Mouse (Mus musculus) cerebellum, adult 2 months (tissue): Measurements from ENCODE around the gene Srp9. TPM values are rescaled to one million over a fixed set of nuclear protein-coding genes. Genes with fewer than 3 reads are reported as not detected.
A peak's percentile ranks its signal among the peaks of the same experiment; 100 is the strongest.

ENCODE experiments used
- DNase-seq, 2 experiments: peaks; one replicate each; pipeline ENCODE4 v3.0.0; 2021
- H3K27ac ChIP-seq: fragments of 200-500 bp; 2 replicates; pipeline ENCODE4 v1.5.1; 2012; ENCODE audit warnings: low read length, control low read depth, inconsistent platforms; ENCODE audit not compliant: insufficient read depth
- H3K27me3 ChIP-seq: fragments of 200-500 bp; 2 replicates; pipeline ENCODE4 v1.6.1; 2012; ENCODE audit warnings: inconsistent platforms, mild to moderate bottlenecking, low read length, moderate library complexity; ENCODE audit not compliant: control insufficient read depth, insufficient read depth
- H3K4me1 ChIP-seq: fragments of 200-500 bp; 2 replicates; pipeline ENCODE4 v1.6.1; 2011; ENCODE audit warnings: low read length; ENCODE audit not compliant: control insufficient read depth, insufficient read depth
- H3K4me3 ChIP-seq: fragments of 200-500 bp; replicated peaks from 2 replicates; pipeline ENCODE3; 2011; ENCODE audit warnings: mild to moderate bottlenecking, low read depth, low read length, control low read depth; ENCODE audit not compliant: insufficient read depth
- CTCF ChIP-seq: fragments of 200-500 bp; IDR thresholded peaks from 2 replicates; pipeline ENCODE4 v1.5.1; 2011; ENCODE audit warnings: low read depth, mild to moderate bottlenecking, control low read depth, low read length, moderate library complexity, borderline replicate concordance; ENCODE audit not compliant: insufficient read depth
- POLR2A ChIP-seq: fragments of 200-500 bp; IDR thresholded peaks from 2 replicates; pipeline ENCODE4 v1.6.1; 2011; ENCODE audit warnings: low read length, control low read depth, borderline replicate concordance; ENCODE audit not compliant: insufficient read depth
- WGBS: fragments of 180-500 bp; shearing (Covaris S2); methylation state at CpG from one replicate; pipeline ENCODE4 v1.1.7; 2018; 5-methylcytosine and 5-hydroxymethylcytosine counted together
- polyA plus RNA-seq: library from polyadenylated mRNA; depleted of rRNA; stranded (reverse); fragments of >200 nt; gene quantifications from 2 replicates; pipeline ENCODE4 v1.2.3, GENCODE M21; 2012

The Srp9 gene
- polyA plus RNA-seq, 1 experiment = 124 TPM

- H3K4me3 ChIP-seq = no peak overlapping the region
- H3K27ac ChIP-seq = no peak overlapping the region
- H3K4me1 ChIP-seq = peaks cover 11% of the 10 kb centered on the region
- WGBS = 24% methylated on average over 19 of the region's 19 CpGs
- peak in 1 of 2 experiments; percentile 34 for DNase-seq
- no peaks in the 10 kb centered on the region for H3K27me3 ChIP-seq
- TF ChIP-seq POLR2A (no peak), CTCF (no peak)
Measured at GRCm38 (mm10) chr1:182113587-182114500, 10.7 kb upstream of the Srp9 start.

- no peak overlapping the region for H3K27ac ChIP-seq
- no peaks in the 10 kb centered on the region for H3K27me3 ChIP-seq
- H3K4me3 ChIP-seq = no peak overlapping the region
- no peak for TF ChIP-seq POLR2A
- peak; percentile 83 for TF ChIP-seq CTCF
- peak; percentile 34 to 46 for DNase-seq
- H3K4me1 ChIP-seq = peaks cover 11% of the 10 kb centered on the region
- WGBS = 15% methylated on average over 5 of the region's 5 CpGs
Measured at GRCm38 (mm10) chr1:182115197-182115596, 9.3 kb upstream of the Srp9 start.

DNA sequence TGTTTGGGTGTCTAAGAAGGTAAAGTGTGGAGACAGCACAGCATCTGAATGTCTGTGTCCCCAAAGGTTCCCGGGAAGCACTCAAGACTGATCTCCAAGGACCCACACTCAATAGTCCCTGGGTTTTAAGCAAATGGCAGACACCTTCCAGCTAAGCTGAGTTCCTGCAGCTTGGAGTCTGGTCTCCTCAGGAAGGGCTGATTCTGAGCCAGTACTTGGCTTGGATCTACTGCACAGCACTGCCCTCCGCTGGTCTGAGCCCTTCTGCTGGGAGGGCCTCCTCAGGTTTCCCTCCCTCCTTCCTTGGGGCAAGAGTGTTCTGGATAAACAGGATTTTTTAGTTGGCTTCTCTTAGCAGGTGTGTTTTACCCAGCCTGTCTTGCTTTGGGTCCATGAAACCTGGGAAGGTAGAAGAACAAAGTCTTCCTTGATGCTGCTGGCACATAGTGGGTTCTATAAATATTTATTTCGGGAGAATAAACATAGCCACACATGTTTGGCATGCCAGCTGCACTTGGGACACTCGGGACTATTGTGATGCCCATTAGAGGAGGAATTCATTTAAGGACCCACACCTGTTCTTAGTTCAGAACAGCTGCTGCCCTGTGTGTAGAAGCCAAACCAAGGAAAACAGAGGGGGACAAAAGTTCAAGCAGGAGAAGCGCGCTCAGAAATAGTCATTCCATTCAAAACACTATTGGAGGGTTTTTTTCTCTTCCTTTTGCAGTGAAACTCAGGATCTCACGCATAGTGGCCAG, 8.7 kb upstream of the Srp9 start:
- Histone ChIP-seq H3K27me3 (no peaks in the 10 kb centered on the region), H3K4me3 (no peak overlapping the region), H3K27ac (no peak overlapping the region), H3K4me1 (peaks cover 9% of the 10 kb centered on the region)
- 31% methylated on average over 7 of the region's 7 CpGs for WGBS
- peak; percentile 43 to 50 for DNase-seq
- TF ChIP-seq CTCF (peak; percentile 63), POLR2A (no peak)

DNA sequence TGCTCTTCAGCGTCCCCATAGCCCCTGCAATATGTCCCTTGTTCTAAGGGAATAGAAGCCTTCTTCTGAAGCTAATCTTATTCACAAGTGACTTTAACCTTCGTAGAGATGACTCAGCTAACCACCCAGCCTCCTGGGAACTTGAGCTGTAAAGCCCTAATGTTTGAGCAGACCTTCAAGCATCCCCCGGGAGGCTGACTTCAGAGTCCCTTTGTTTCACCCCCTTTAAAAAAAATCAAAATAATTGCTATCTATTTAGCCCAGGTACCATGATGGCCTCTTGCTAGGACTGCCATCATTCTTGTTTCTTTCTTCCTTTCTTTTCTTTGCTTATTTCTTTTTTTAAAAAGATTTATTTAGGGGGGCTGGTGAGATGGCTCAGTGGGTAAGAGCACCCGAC, 2.1 kb upstream of the Srp9 start:
- Histone ChIP-seq H3K27me3 (no peaks in the 10 kb centered on the region), H3K27ac (no peak overlapping the region), H3K4me1 (peaks cover 4% of the 10 kb centered on the region), H3K4me3 (no peak overlapping the region)
- no peak for DNase-seq
- TF ChIP-seq CTCF (no peak), POLR2A (no peak)
- 83% methylated on average over 4 of the region's 4 CpGs for WGBS

DNA sequence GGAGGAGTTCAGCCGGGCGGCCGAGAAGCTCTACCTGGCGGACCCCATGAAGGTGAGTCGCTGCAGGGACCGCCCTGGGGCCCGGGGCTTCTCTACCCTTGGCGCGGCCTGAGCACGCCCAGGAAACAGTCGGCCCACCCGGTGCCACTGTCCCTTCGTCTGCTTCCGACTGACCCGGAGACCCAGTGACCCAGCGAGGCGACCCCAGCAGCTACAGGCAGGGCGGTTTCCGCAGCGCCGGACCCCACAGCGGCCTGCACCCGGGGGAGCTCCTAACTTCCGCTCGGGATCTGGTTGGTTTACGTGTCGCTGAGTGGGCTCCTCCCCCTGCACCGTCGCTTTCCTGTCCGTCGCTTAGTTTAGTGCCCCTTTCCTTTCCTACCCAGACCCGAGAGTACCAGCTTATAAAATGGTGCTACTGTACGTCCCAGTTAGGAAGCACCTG, 409 bp downstream of the Srp9 start:
- H3K4me3 ChIP-seq = peak overlapping the region; percentile 88
- peak; percentile 26; the same call in 1 of the 2 replicates for TF ChIP-seq POLR2A
- TF ChIP-seq CTCF = no peak
- DNase-seq = peak in 1 of 2 experiments; percentile 80
- no peaks in the 10 kb centered on the region for H3K27me3 ChIP-seq
- peaks cover 9% of the 10 kb centered on the region for H3K4me1 ChIP-seq
- H3K27ac ChIP-seq = peak overlapping the region; percentile 51
- under 1% methylated on average over 33 of the region's 33 CpGs for WGBS

GRCm38 (mm10) chr1:182130830-182131229, 6.3 kb downstream of the Srp9 start:
- H3K4me1 ChIP-seq = peaks cover 8% of the 10 kb centered on the region
- no peak for DNase-seq
- no peak overlapping the region for H3K4me3 ChIP-seq
- no peak for TF ChIP-seq POLR2A
- TF ChIP-seq CTCF = peak; percentile 48; the same call in 1 of the 2 replicates
- WGBS = 47% methylated on average over 2 of the region's 2 CpGs
- no peak overlapping the region for H3K27ac ChIP-seq
- H3K27me3 ChIP-seq = no peaks in the 10 kb centered on the region

DNA sequence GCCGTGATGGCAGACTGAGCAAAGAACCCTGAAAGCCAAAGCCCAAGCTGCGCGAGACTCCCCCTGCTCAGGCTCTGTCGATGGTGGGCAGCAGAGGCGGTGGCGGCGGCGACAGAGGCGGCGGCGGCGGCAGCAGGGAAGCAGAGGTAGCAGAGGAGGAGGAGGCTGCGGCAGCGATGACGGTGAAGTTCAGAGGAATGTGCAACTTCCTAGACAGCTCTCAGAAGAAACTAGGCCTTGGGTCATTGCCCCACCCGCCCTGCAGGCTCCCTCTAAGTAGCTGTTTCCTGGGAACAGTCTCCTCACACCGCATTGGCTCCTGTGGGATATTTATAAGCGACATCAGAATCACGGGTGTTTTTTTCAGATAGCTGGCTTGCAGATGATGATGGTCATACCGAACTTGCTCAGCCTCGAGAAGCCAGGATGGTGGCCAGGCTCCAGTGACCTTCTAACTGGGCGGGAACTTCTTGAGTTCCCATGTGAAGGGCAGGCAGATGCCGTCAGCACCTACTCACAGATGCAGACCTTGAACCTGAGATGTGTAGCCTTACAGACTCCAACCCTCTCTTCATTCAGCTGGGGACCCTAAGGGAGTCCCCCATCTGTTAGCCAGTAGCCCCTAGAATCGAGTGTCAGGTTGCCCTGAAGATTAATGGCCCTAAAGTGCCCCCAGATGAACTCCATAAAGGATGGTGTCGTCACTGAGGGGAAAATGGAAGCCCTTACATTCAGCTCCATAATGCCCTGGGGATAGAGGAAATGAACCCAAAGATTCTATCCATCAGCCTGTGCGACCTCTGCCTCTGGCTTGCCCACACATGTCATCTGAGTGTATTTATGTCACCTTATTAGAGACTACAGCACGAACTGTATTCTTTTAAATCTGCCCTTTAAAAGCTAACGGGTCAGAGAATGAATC, 12.9 kb downstream of the Srp9 start:
- no peak for TF ChIP-seq CTCF
- no peak for TF ChIP-seq POLR2A
- DNase-seq = no peak
- H3K27me3 ChIP-seq = no peaks in the 10 kb centered on the region
- 0 out of 2 replicates have a peak, but pooled peaks cover 2% of the 10 kb centered on the region for H3K4me1 ChIP-seq
- H3K27ac ChIP-seq = no peak overlapping the region
- no peak overlapping the region for H3K4me3 ChIP-seq
- WGBS = 60% methylated on average over 28 of the region's 28 CpGs
